Mouse (Mus musculus): ENCODE data around the gene Ptgr2. TPM values are rescaled to one million over a fixed set of nuclear protein-coding genes. Genes with fewer than 3 reads are reported as not detected.

Ptgr2 gene
- 11.8 and 12.6 TPM in 2 replicates for total RNA-seq (2023)

GRCm38 (mm10) chr12:84284885-84285592 is at the start of gene Ptgr2:
Gene Ptgr2, plus strand, starts transcription at chr12:84285232.

GRCm38 (mm10) chr12:84316721-84317621 is 31.9 kb downstream of the Ptgr2 start, which contains the start of gene Zfp410:
Gene Zfp410, plus strand, starts transcription at chr12:84316852.

GRCm38 (mm10) chr12:84361555-84362489 is 76.8 kb downstream of the Ptgr2 start, which contains the start of the genes Coq6 and Fam161b:
Gene Coq6, plus strand, starts transcription at chr12:84361657.
Gene Fam161b, minus strand, starts transcription at chr12:84361833.

Other genes with a start within 250 kb of the Ptgr2 start
- 0.16 TPM in 1 of 2 replicates, not detected in the other for gene Acot4, start 246.9 kb upstream of the Ptgr2 start, total RNA-seq (2023)
- not detected in 2 replicates for gene Gm49366, start 246.3 kb upstream of the Ptgr2 start, total RNA-seq (2023)
- gene Acot3, start 233.1 kb upstream of the Ptgr2 start, total RNA-seq (2023), result not detected in 2 replicates
- gene Acot5, start 215.9 kb upstream of the Ptgr2 start, total RNA-seq (2023), result not detected in 2 replicates
- 0.34 TPM in 1 of 2 replicates, not detected in the other for gene Acot6, start 184.6 kb upstream of the Ptgr2 start, total RNA-seq (2023)
- 0.57 TPM in 1 of 2 replicates, not detected in the other for gene Dnal1, start 170.9 kb upstream of the Ptgr2 start, total RNA-seq (2023)
- gene Pnma1, start 136.7 kb upstream of the Ptgr2 start, total RNA-seq (2023), result 2.7 and 7.8 TPM in 2 replicates
- 88.6 and 151 TPM in 2 replicates for gene Elmsan1, start 66.4 kb upstream of the Ptgr2 start, total RNA-seq (2023)
- 24.6 and 42.9 TPM in 2 replicates for gene Zfp410, start 31.6 kb downstream of the Ptgr2 start, total RNA-seq (2023)
- 14.8 and 17.9 TPM in 2 replicates for gene Coq6, start 76.4 kb downstream of the Ptgr2 start, total RNA-seq (2023)
- 0.43 and 0.60 TPM in 2 replicates for gene Fam161b, start 76.6 kb downstream of the Ptgr2 start, total RNA-seq (2023)
- gene Entpd5, start 123.8 kb downstream of the Ptgr2 start, total RNA-seq (2023), result 19.9 and 25.9 TPM in 2 replicates
- gene Bbof1, start 123.8 kb downstream of the Ptgr2 start, total RNA-seq (2023), result 0.52 and 0.88 TPM in 2 replicates
- 34.3 and 36.1 TPM in 2 replicates for gene Rnf113a2, start 132.0 kb downstream of the Ptgr2 start, total RNA-seq (2023)
- gene Aldh6a1, start 165.8 kb downstream of the Ptgr2 start, total RNA-seq (2023), result 2.9 and 3.6 TPM in 2 replicates
- 6.6 and 10.6 TPM in 2 replicates for gene Lin52, start 166.2 kb downstream of the Ptgr2 start, total RNA-seq (2023)

Data from neutrophil, adult 65 days (primary cell).